In genomic region chr13:91179174-91179899, GRCm38 (mm10) we compare ENCODE assay signal across 10 mouse cellular contexts. TPM values are rescaled to one million over a fixed set of nuclear protein-coding genes. Genes with fewer than 3 reads are reported as not detected.
A peak's percentile ranks its signal among the peaks of the same experiment; 100 is the strongest.
DNase-seq lines count a peak whose midpoint lies in the region; ATAC-seq lines count a peak whose summit lies in the region.
"Had no signal": no experiment of that assay in that cellular context is flagged by ENCODE, and none has a peak within 500 bp of the region (broad histone marks: within the 10 kb centered on the region; RNA-seq: fewer than 3 reads in every experiment).

No protein-coding gene starts in this region.

- H3K36me3 ChIP-seq in forebrain, embryonic 11.5 days (ENCODE audit: control insufficient read depth, insufficient read depth, low read length): no peaks in the 10 kb centered on the region
- no peaks in the 10 kb centered on the region for H3K36me3 ChIP-seq in hindbrain, embryonic 16.5 days (ENCODE audit: control insufficient read depth, insufficient read depth, low read length)
- H3K36me3 ChIP-seq: limb, embryonic 13.5 days had no signal

- ATAC-seq in forebrain, embryonic 11.5 days (replicated peaks; ENCODE audit: low FRiP score): peak; percentile 57
- ATAC-seq in hindbrain, embryonic 16.5 days: peak; percentile 19; the same call in 1 of the 2 replicates
- no peak for ATAC-seq in erythroid progenitor cell, adult 5-6 weeks (replicated peaks; ENCODE audit: low FRiP score, poor library complexity, severe bottlenecking)

- H3K27ac ChIP-seq in forebrain, embryonic 11.5 days (ENCODE audit: low read depth, low read length): peak overlapping the region; percentile 63
- H3K27ac ChIP-seq in hindbrain, embryonic 16.5 days (ENCODE audit: low read depth, low read length): no peak overlapping the region; the same call in none of the 2 replicates

- peak; percentile 35 to 54 for DNase-seq in right cerebral cortex, postnatal 10 days (ENCODE audit: low spot score in 2 of 2)
- no peak for DNase-seq in right cerebral cortex, postnatal 4 days
- no peak for DNase-seq in forebrain, embryonic 11.5 days (ENCODE audit: low spot score)
- no peak for DNase-seq in ovary, adult 18-20 months (ENCODE audit: low spot score)
- no peak for DNase-seq in heart, postnatal 10 days
- DNase-seq: lung, postnatal 36 days; thymus, adult 18-20 months had no signal

- intact Hi-C loops in heart, postnatal 10 days (cut with DNase I): no loop called here

- no peaks in the 10 kb centered on the region for H3K9me3 ChIP-seq in forebrain, embryonic 11.5 days (ENCODE audit: control insufficient read depth, low read length)
- H3K9me3 ChIP-seq in hindbrain, embryonic 16.5 days (ENCODE audit: control insufficient read depth, low read length): no peaks in the 10 kb centered on the region
- H3K9me3 ChIP-seq: limb, embryonic 13.5 days had no signal

- 52% methylated on average over 8 of the region's 8 CpGs for WGBS in forebrain, embryonic 11.5 days
- WGBS in hindbrain, embryonic 16.5 days: 32% methylated on average over 8 of the region's 8 CpGs

- H3K4me3 ChIP-seq in forebrain, embryonic 11.5 days (ENCODE audit: low read depth, low read length): no peak overlapping the region
- H3K4me3 ChIP-seq in hindbrain, embryonic 16.5 days (ENCODE audit: low read length): no peak overlapping the region
- H3K4me3 ChIP-seq: limb, embryonic 13.5 days had no signal

- H3K27me3 ChIP-seq in forebrain, embryonic 11.5 days (ENCODE audit: control insufficient read depth, insufficient read depth, low read length): no peaks in the 10 kb centered on the region
- H3K27me3 ChIP-seq in hindbrain, embryonic 16.5 days (replicated peaks; ENCODE audit: control insufficient read depth, insufficient read depth, low read length): no peaks in the 10 kb centered on the region
- H3K27me3 ChIP-seq: limb, embryonic 13.5 days had no signal

- H3K4me1 ChIP-seq in forebrain, embryonic 11.5 days (replicated peaks; ENCODE audit: control insufficient read depth, insufficient read depth, low read length): peaks cover 16% of the 10 kb centered on the region
- peaks cover 15% of the 10 kb centered on the region for H3K4me1 ChIP-seq in hindbrain, embryonic 16.5 days (ENCODE audit: control insufficient read depth, insufficient read depth, low read depth, low read length)

- H3K9ac ChIP-seq in forebrain, embryonic 11.5 days (ENCODE audit: low read length): no peak overlapping the region; the same call in 1 of the 2 replicates
- H3K9ac ChIP-seq in hindbrain, embryonic 16.5 days (ENCODE audit: low read depth, low read length): no peak overlapping the region
- H3K9ac ChIP-seq: limb, embryonic 13.5 days had no signal

- H3K4me2 ChIP-seq in forebrain, embryonic 11.5 days (ENCODE audit: low read depth, low read length, severe bottlenecking): no peak overlapping the region
- 0 out of 2 replicates have a peak overlapping the region, but pooled peaks have one; percentile 23 for H3K4me2 ChIP-seq in hindbrain, embryonic 16.5 days (ENCODE audit: low read length)
- H3K4me2 ChIP-seq: limb, embryonic 13.5 days had no signal

RNA-seq across cellular contexts. Expression of gene Atg10, which starts 44.4 kb away (rescaled TPM):
- 12.8 and 13.0 TPM in 2 replicates for polyA plus RNA-seq in forebrain, embryonic 11.5 days (2014; fragmentation: Nextera tagmentation; extraction: Ambion mirVana)
- 13.9 and 14.3 TPM in 2 replicates for polyA plus RNA-seq in hindbrain, embryonic 16.5 days (2015; fragmentation: Nextera tagmentation; extraction: Ambion mirVana)
- total RNA-seq in erythroid progenitor cell, adult 5-6 weeks (2015; ENCODE audit: low replicate concordance): 4.2 and 6.1 TPM in 2 replicates
- 1.7 and 3.8 TPM in 2 replicates for total RNA-seq in erythroid progenitor cell, adult 5-6 weeks (2017; ENCODE audit: low replicate concordance)
- 10 to 100 TPM; 22.6 to 23.5 TPM for total RNA-seq in heart, postnatal 10 days (2021)

Comparison
In these comparisons a context has a peak if more than half of its experiments do, and no peak if none do; other contexts are left out.
1. DNase-seq: peak in right cerebral cortex, postnatal 10 days (2 of 2); none in right cerebral cortex, postnatal 4 days (single experiment), forebrain, embryonic 11.5 days (single experiment), ovary, adult 18-20 months (single experiment) and heart, postnatal 10 days (0 of 2).